In the genomic region with DNA sequence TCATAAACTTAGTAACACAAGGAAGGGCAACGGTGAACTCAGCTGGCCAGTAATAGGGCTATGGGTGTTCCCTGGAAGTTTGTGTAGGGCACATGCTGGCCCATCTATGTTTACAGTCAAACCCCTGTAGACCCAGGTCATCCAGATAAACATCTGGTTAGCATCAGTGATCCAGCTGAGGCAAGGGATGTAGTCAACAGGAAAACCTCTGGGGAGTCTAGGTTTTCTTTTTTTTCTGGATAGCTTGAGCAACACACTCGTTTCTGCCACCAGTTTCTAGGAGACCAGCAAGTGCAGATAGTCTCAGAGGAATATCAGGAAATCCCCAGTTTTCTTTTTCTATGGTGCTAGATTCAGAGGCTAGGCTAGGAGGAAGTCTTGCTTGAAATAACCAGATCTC, we compare ENCODE assay signal across 24 mouse cellular contexts.
DNase-seq lines count a peak whose midpoint lies in the region; ATAC-seq and TF ChIP-seq lines count a peak whose summit lies in the region.
"Had no signal": no experiment of that assay in that cellular context is flagged by ENCODE, and none has a peak within 500 bp of the region (broad histone marks: within the 10 kb centered on the region; RNA-seq: fewer than 3 reads in every experiment).

No protein-coding gene starts in this region.

- H3K27me3 ChIP-seq in heart, embryonic 12.5 days (replicated peaks), result no peaks in the 10 kb centered on the region
- H3K27me3 ChIP-seq in stomach, postnatal 0 days (ENCODE audit: control insufficient read depth, insufficient read depth, low read length), result no peaks in the 10 kb centered on the region
- H3K27me3 ChIP-seq: embryonic facial prominence, embryonic 12.5 days; hindbrain, embryonic 12.5 days; Patski had no signal

- intact Hi-C loops in gastrocnemius, postnatal 36 days (cut with DNase I), result no loop called here

- no peak overlapping the region for H3K27ac ChIP-seq in heart, embryonic 12.5 days (ENCODE audit: poor library complexity, severe bottlenecking)
- H3K27ac ChIP-seq in stomach, postnatal 0 days (replicated peaks), result no peak overlapping the region
- H3K27ac ChIP-seq: embryonic facial prominence, embryonic 12.5 days; heart, embryonic 10.5 days; hindbrain, embryonic 12.5 days had no signal

- 60% methylated on average over 2 of the region's 2 CpGs for WGBS in heart, embryonic 12.5 days
- 60% methylated on average over 2 of the region's 2 CpGs for WGBS in stomach, postnatal 0 days

- H3K4me1 ChIP-seq in heart, embryonic 12.5 days (replicated peaks), result 0 out of 2 replicates have a peak, but pooled peaks cover 2% of the 10 kb centered on the region
- no peaks in the 10 kb centered on the region for H3K4me1 ChIP-seq in stomach, postnatal 0 days (replicated peaks; ENCODE audit: control insufficient read depth, insufficient read depth)
- H3K4me1 ChIP-seq: embryonic facial prominence, embryonic 12.5 days had no signal

- H3K9me3 ChIP-seq in heart, embryonic 12.5 days (replicated peaks), result no peaks in the 10 kb centered on the region
- no peaks in the 10 kb centered on the region for H3K9me3 ChIP-seq in stomach, postnatal 0 days (ENCODE audit: control insufficient read depth, low read length)
- H3K9me3 ChIP-seq: embryonic facial prominence, embryonic 12.5 days; heart, embryonic 10.5 days; hindbrain, embryonic 12.5 days had no signal

- DNase-seq in gastrocnemius, adult 8-10 months (ENCODE audit: low spot score in 2 of 2), result peak; percentile 7 to 15
- DNase-seq in gastrocnemius, postnatal 36 days, result no peak
- peak; percentile 24 to 48 for DNase-seq in heart, adult 9 months (ENCODE audit: low spot score in 2 of 2)
- DNase-seq in adipocyte (ENCODE audit: low spot score), result peak; percentile 70
- DNase-seq in cerebellum, adult 8-10 months, result no peak
- DNase-seq in stomach, postnatal 0 days (ENCODE audit: low spot score), result no peak
- DNase-seq: adrenal gland, adult 8-10 months; adrenal gland, postnatal 36 days; B cell, adult 2 months; cerebellum, adult 2 months; cerebellum, postnatal 14 days; embryo, embryonic 11 days; heart, postnatal 4 days; kidney, adult 8-10 months had no signal

- TF ChIP-seq EP300 in stomach, postnatal 0 days (optimal IDR thresholded peaks at IDR 0.05), result no peak

- H3K9ac ChIP-seq in heart, embryonic 12.5 days, result no peak overlapping the region
- H3K9ac ChIP-seq in stomach, postnatal 0 days (ENCODE audit: low read length), result no peak overlapping the region
- H3K9ac ChIP-seq: embryonic facial prominence, embryonic 12.5 days; hindbrain, embryonic 12.5 days had no signal

- no peak for TF ChIP-seq CTCF in stomach, postnatal 0 days (IDR thresholded peaks at IDR 0.05; ENCODE audit: low read depth)

- no peak overlapping the region for H3K4me3 ChIP-seq in heart, embryonic 12.5 days
- H3K4me3 ChIP-seq in stomach, postnatal 0 days (ENCODE audit: low read depth, low read length), result no peak overlapping the region
- H3K4me3 ChIP-seq: embryonic facial prominence, embryonic 12.5 days; heart, embryonic 10.5 days; hindbrain, embryonic 12.5 days had no signal

- no peak for ATAC-seq in heart, embryonic 12.5 days (ENCODE audit: insufficient number of reproducible peaks, low FRiP score)
- ATAC-seq in stomach, postnatal 0 days (ENCODE audit: low FRiP score, low TSS enrichment), result no peak
- ATAC-seq: CD4-positive, CD25-positive, alpha-beta regulatory T cell, adult 4 months; forebrain, embryonic 14.5 days; hindbrain, embryonic 16.5 days; inflammation-experienced regulatory T-cells, adult 6 months; intestine, postnatal 0 days; Patski had no signal

- no peaks in the 10 kb centered on the region for H3K36me3 ChIP-seq in heart, embryonic 12.5 days
- H3K36me3 ChIP-seq in stomach, postnatal 0 days (ENCODE audit: control insufficient read depth, insufficient read depth, low read length), result no peaks in the 10 kb centered on the region
- H3K36me3 ChIP-seq: embryonic facial prominence, embryonic 12.5 days; heart, embryonic 10.5 days; hindbrain, embryonic 12.5 days had no signal

- no peak overlapping the region for H3K4me2 ChIP-seq in heart, embryonic 12.5 days
- no peak overlapping the region for H3K4me2 ChIP-seq in stomach, postnatal 0 days (replicated peaks; ENCODE audit: low read depth)
- H3K4me2 ChIP-seq: embryonic facial prominence, embryonic 12.5 days; hindbrain, embryonic 12.5 days had no signal

Comparison
In these comparisons a context has a peak if more than half of its experiments do, and no peak if none do; other contexts are left out.
1. DNase-seq: peak in gastrocnemius, adult 8-10 months (2 of 2), heart, adult 9 months (2 of 2) and adipocyte (single experiment); none in gastrocnemius, postnatal 36 days (0 of 2), cerebellum, adult 8-10 months (single experiment) and stomach, postnatal 0 days (single experiment).